Mouse (Mus musculus): ENCODE measurements around the gene Gstm6. TPM values are rescaled to one million over a fixed set of nuclear protein-coding genes. Genes with fewer than 3 reads are reported as not detected.
"Not testable (repeated sequence)": the region's sequence is repeated elsewhere in the genome, so short reads cannot be mapped to it uniquely, and the experiment has no call there.

Gstm6 gene
- polyA plus RNA-seq, 1 experiment from 2014 or later = 8.8 TPM

- no peaks in the 10 kb centered on the region for H3K36me3 ChIP-seq (ENCODE audit: insufficient read depth, low read length)
- no peaks in the 10 kb centered on the region for H3K9me3 ChIP-seq (replicated peaks; ENCODE audit: low read length)
- TF ChIP-seq CTCF (IDR thresholded peaks at IDR 0.05; ENCODE audit: low read depth) = no peak
- H3K4me3 ChIP-seq (replicated peaks; ENCODE audit: low read depth, low read length) = no peak overlapping the region
- DNase-seq (ENCODE audit: low spot score) = no peak
- ATAC-seq (replicated peaks; ENCODE audit: low FRiP score, low read depth) = no peak
- H3K27me3 ChIP-seq (ENCODE audit: insufficient read depth, low read length) = no peaks in the 10 kb centered on the region
- no peak overlapping the region for H3K9ac ChIP-seq (ENCODE audit: low read depth, low read length)
- 43% methylated on average over 1 of the region's 1 CpGs for whole genome bisulfite sequencing
- H3K27ac ChIP-seq = no peak overlapping the region
- no peaks in the 10 kb centered on the region for H3K4me1 ChIP-seq (replicated peaks; ENCODE audit: insufficient read depth, low read length)
- no peak overlapping the region for H3K4me2 ChIP-seq (ENCODE audit: low read length)
Measured at GRCm38 (mm10) chr3:107965592-107965991, 22.0 kb upstream of the Gstm6 start.

- H3K4me2 ChIP-seq (ENCODE audit: low read length) = no peak overlapping the region
Measured at GRCm38 (mm10) chr3:107964656-107965308, 21.2 kb upstream of the Gstm6 start.

GRCm38 (mm10) chr3:107964026-107964425 lies 20.5 kb upstream of the Gstm6 start:
- Histone ChIP-seq H3K36me3 (ENCODE audit: insufficient read depth, low read length) (no peaks in the 10 kb centered on the region), H3K4me1 (replicated peaks; ENCODE audit: insufficient read depth, low read length) (no peaks in the 10 kb centered on the region), H3K9ac (ENCODE audit: low read depth, low read length) (no peak overlapping the region), H3K9me3 (replicated peaks; ENCODE audit: low read length) (no peaks in the 10 kb centered on the region), H3K27ac (no peak overlapping the region), H3K4me3 (replicated peaks; ENCODE audit: low read depth, low read length) (no peak overlapping the region), H3K4me2 (ENCODE audit: low read length) (no peak overlapping the region), H3K27me3 (ENCODE audit: insufficient read depth, low read length) (no peaks in the 10 kb centered on the region)
- ATAC-seq (replicated peaks; ENCODE audit: low FRiP score, low read depth) = no peak
- WGBS = 89% methylated on average over 4 of the region's 4 CpGs
- no peak for TF ChIP-seq CTCF (IDR thresholded peaks at IDR 0.05; ENCODE audit: low read depth)
- DNase-seq (ENCODE audit: low spot score) = no peak

More at GRCm38 (mm10) chr3:107964656-107965308, 21.2 kb upstream of the Gstm6 start:
- no peak overlapping the region for H3K4me3 ChIP-seq (replicated peaks; ENCODE audit: low read depth, low read length)
- no peaks in the 10 kb centered on the region for H3K9me3 ChIP-seq (replicated peaks; ENCODE audit: low read length)
- TF ChIP-seq CTCF (IDR thresholded peaks at IDR 0.05; ENCODE audit: low read depth) = no peak
- 70% methylated on average over 5 of the region's 5 CpGs for WGBS
- H3K9ac ChIP-seq (ENCODE audit: low read depth, low read length) = no peak overlapping the region
- H3K27me3 ChIP-seq (ENCODE audit: insufficient read depth, low read length) = no peaks in the 10 kb centered on the region
- DNase-seq (ENCODE audit: low spot score) (no peak), ATAC-seq (replicated peaks; ENCODE audit: low FRiP score, low read depth) (no peak)
- H3K36me3 ChIP-seq (ENCODE audit: insufficient read depth, low read length) = no peaks in the 10 kb centered on the region
- no peak overlapping the region; the same call in 1 of the 2 replicates for H3K27ac ChIP-seq
- H3K4me1 ChIP-seq (replicated peaks; ENCODE audit: insufficient read depth, low read length) = no peaks in the 10 kb centered on the region

- DNase-seq (ENCODE audit: low spot score); H3K9ac ChIP-seq (ENCODE audit: low read depth, low read length); H3K4me3 ChIP-seq (replicated peaks; ENCODE audit: low read depth, low read length); H3K27me3 ChIP-seq (ENCODE audit: insufficient read depth, low read length); ATAC-seq (replicated peaks; ENCODE audit: low FRiP score, low read depth); H3K27ac ChIP-seq; H3K4me2 ChIP-seq (ENCODE audit: low read length); H3K9me3 ChIP-seq (replicated peaks; ENCODE audit: low read length); H3K4me1 ChIP-seq (replicated peaks; ENCODE audit: insufficient read depth, low read length); H3K36me3 ChIP-seq (ENCODE audit: insufficient read depth, low read length): not testable (repeated sequence)
- WGBS = 89% methylated on average over 9 of the region's 9 CpGs
Measured at GRCm38 (mm10) chr3:107955260-107955659, 11.7 kb upstream of the Gstm6 start.

- WGBS = 72% methylated on average over 5 of the region's 5 CpGs
Measured at GRCm38 (mm10) chr3:107953906-107954305, 10.4 kb upstream of the Gstm6 start.

GRCm38 (mm10) chr3:107953328-107953755 lies 9.8 kb upstream of the Gstm6 start:
- Histone ChIP-seq H3K27me3 (ENCODE audit: insufficient read depth, low read length) (no peaks in the 10 kb centered on the region), H3K4me3 (replicated peaks; ENCODE audit: low read depth, low read length) (no peak overlapping the region), H3K36me3 (ENCODE audit: insufficient read depth, low read length) (no peaks in the 10 kb centered on the region), H3K4me2 (ENCODE audit: low read length) (no peak overlapping the region), H3K9ac (ENCODE audit: low read depth, low read length) (no peak overlapping the region), H3K27ac (no peak overlapping the region), H3K9me3 (replicated peaks; ENCODE audit: low read length) (no peaks in the 10 kb centered on the region), H3K4me1 (replicated peaks; ENCODE audit: insufficient read depth, low read length) (no peaks in the 10 kb centered on the region)
- TF ChIP-seq CTCF (IDR thresholded peaks at IDR 0.05; ENCODE audit: low read depth) = peak; percentile 81
- DNase-seq (ENCODE audit: low spot score) = peak; percentile 75
- ATAC-seq (replicated peaks; ENCODE audit: low FRiP score, low read depth) = peak; percentile 66
- WGBS = 31% methylated on average over 6 of the region's 6 CpGs

More at GRCm38 (mm10) chr3:107953906-107954305, 10.4 kb upstream of the Gstm6 start:
- DNase-seq (ENCODE audit: low spot score) (peak; percentile 19), ATAC-seq (replicated peaks; ENCODE audit: low FRiP score, low read depth) (0 out of 2 replicates have a peak, but pooled peaks have one; percentile 21)
- Histone ChIP-seq H3K27me3 (ENCODE audit: insufficient read depth, low read length) (no peaks in the 10 kb centered on the region), H3K27ac (no peak overlapping the region), H3K4me1 (replicated peaks; ENCODE audit: insufficient read depth, low read length) (no peaks in the 10 kb centered on the region), H3K4me3 (replicated peaks; ENCODE audit: low read depth, low read length) (no peak overlapping the region), H3K9ac (ENCODE audit: low read depth, low read length) (no peak overlapping the region), H3K9me3 (replicated peaks; ENCODE audit: low read length) (no peaks in the 10 kb centered on the region), H3K36me3 (ENCODE audit: insufficient read depth, low read length) (no peaks in the 10 kb centered on the region), H3K4me2 (ENCODE audit: low read length) (no peak overlapping the region)
- no peak for TF ChIP-seq CTCF (IDR thresholded peaks at IDR 0.05; ENCODE audit: low read depth)

Data from kidney, postnatal 0 days (tissue).